Mouse (Mus musculus): ENCODE measurements around the gene Myh2. TPM values are rescaled to one million over a fixed set of nuclear protein-coding genes. Genes with fewer than 3 reads are reported as not detected.
A peak's percentile ranks its signal among the peaks of the same experiment; 100 is the strongest.

The Myh2 gene
- total RNA-seq, 2 experiments from 2014 or later, result 229 to 257 TPM

DNA sequence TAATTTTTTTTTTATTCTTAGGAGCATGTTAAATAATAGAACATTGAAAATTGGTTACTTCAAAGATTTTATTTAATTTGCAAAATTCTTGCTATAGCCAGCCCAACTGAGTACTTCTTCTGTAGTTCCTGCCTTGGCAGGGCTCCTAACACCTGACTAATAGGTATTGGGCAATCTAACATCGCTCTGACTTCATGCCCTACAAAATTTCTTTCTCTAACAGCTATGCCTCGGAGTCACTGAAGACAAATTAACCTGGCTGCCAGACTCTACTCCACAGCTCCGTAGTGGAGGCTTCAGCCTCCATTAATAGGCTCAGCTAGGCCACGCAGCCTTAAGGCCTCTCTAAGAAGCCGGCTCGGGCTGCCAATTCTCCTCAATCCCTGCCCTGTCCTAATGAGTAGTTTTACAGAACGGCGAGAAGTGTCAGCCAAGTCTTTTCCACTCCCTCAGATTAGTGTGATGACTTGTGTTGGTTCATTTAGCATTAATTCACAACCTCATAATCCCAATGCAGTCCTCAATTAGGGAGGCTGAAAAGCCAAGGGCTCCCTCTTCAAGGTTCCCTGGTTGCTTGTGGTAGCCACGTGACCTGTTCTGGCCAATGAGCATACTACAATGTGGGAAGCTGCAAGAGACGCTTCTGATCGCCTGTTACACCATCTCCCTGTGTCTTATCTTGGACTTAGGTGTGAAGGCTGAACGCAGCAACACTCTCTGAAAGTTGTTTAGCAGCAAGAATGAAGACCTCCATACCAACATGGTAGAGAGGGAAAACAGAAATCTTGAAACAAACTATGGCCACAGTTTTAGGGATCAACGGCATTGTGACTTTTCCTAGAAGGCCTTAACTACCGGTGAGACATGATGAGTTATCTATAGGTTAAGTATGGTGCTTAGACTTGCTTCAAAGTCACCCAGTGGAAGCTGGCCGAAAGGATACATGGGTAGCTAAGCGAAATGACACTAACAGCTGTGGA is 18.9 kb upstream of the Myh2 start:
- no peak for DNase-seq (ENCODE audit: low spot score in 2 of 2)

DNA sequence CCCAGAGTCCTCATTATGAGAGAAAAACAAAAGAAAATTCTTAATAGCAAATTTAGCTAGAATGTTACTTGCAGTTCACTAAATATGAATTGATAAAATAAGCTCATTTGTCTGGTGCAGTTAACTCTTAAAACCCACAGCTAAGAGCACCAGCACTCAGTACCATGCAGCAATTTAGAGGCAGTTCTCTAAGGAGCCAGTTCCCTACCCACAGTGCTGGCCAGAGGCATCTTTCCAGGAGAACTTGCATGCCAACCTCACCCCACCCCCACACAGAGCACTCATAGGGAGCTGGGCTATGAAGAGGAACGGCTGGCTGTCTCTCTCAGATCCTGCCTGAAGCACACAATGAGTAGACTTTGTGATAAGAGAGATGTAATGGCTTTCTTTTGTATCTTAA is 17.7 kb upstream of the Myh2 start:
- DNase-seq (ENCODE audit: low spot score in 2 of 2), result peak in 1 of 2 experiments; percentile 42

DNA sequence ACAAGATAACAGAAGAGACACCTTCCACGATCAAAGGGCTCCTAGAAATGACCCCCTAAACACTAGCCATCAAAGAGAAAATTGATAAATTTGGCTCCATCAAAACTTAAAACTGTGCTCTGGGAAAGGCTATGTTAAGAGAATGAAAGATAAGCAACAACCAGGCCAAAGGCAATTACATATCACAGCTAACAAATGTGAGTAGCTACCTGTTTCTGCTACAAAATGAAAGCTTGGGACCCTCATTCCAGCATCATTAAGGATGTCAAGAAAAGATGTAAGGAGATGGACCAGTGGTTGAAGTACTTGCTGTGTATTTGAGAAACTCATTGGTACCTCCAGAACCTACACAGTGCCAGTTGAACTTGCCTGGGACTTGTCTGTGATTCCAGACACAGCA is 17.0 kb upstream of the Myh2 start:
- no peak for DNase-seq (ENCODE audit: low spot score in 2 of 2)

DNA sequence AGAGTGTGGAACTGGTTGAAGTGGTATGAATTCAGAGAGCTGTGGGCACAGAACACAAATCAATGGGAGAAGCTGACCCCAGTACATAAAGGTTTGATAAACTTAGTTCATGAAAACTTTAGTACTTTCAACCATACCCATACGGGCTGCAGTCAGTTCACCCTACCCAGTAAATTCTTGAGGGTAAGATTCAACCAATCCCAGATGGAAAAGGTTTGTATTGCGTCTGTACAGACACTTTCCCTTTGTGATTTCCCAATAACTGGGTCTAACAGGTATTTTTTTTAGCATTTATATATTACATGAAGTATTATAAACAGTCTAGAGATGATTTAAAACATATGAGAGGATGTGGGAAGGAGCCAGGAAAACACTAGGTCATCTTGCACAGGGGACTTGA is 15.2 kb upstream of the Myh2 start:
- DNase-seq (ENCODE audit: low spot score in 2 of 2), result no peak

DNA sequence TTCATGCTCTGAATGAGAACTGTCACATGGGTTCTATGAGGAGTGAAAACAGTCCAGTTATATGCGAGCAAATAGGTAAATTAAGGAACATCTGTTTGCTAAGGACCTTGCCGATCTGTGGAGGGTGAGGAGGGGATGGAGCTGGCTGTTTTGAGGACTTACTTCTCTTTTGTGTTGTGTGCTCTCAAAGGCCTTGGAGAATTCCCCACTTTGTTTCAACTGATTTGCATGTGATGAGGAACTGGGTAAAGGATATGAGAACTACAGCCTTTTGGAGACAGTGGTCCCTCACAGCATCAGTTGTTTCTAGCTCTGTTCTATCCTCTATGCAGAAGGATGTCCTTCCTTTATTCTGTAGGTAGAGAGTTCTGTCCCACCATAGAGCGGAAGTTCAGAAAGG is 10.7 kb upstream of the Myh2 start:
- DNase-seq (ENCODE audit: low spot score in 2 of 2), result no peak

DNA sequence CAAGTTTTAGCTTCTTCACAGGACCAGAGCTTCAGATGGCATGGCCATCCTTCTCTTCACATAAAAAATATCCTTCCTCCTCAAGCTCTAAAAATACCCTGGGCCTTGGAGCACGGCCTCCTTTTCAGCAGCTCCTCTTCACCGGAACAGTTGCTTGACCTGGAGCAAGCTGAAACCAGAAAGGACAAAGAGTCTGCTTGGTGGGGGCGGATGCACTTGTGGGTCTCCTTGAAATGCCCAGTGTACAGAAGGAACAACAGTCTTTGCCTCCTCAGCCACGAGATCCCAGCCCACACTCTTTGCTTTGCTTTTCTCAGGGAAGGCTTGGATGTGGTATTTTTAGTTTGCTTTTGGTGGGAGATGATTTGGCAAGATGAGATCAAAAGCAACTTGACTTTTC is 7.1 kb upstream of the Myh2 start:
- DNase-seq (ENCODE audit: low spot score in 2 of 2), result no peak

DNA sequence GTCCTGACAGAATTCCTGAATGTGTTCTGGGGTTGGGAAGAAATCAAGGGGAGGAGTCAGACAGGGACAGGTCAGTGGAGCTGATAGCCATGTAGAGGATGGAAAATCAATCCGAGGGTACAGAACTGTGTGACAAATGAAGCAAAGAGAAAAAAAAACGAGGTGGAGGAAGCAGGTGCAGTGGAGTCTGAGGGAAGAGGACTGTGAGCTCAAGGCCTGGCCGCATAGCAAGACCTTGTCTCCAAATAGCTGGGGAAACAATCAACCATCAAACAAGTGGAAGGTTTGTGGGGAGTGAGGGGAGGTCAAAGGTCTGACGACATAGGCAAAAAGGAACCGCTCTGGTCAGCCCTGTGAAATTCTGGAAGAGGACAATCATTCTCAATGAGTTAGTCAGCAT is 6.0 kb upstream of the Myh2 start:
- no peak for DNase-seq (ENCODE audit: low spot score in 2 of 2)

DNA sequence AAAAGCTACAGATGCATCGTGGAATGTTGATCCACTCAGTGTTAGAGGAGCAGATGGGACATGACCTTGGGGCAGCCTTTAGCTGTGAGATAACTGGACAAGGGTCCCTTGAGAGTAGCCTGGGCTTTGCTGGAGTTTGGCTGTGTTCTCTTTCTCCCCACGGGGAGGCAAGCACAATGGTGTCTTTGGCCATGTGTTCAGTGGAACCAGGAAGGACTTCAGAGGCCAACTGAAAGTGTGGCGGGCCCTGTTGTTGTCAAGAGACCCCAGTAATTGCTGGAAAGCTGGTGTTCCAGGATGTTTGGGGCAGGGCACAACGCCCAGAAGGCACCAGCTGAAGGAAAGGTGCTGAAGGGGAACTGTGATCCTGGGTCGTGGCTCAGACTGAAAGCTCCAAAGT is 1.5 kb upstream of the Myh2 start:
- peak in 1 of 2 experiments; percentile 17 for DNase-seq (ENCODE audit: low spot score in 2 of 2)

DNA sequence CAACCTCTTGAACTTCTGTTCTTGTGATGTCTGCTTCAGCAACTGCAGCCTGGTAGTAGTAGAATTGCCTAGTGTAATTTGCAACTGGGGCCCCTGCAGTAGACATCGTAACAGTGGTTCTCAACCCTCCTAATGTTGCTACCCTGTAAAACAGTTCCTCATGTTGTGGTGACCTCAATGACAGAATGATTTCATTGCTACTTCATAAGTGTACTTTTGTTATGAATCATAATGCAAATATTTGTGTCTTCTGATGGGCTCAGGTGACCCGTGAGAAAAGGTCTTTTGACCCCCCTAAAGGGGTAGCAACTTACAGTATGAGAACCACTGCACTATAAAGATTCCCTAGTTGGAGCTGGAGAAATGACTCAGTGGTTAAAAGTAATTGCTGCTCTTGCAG is 1.6 kb downstream of the Myh2 start:
- DNase-seq (ENCODE audit: low spot score in 2 of 2), result no peak

DNA sequence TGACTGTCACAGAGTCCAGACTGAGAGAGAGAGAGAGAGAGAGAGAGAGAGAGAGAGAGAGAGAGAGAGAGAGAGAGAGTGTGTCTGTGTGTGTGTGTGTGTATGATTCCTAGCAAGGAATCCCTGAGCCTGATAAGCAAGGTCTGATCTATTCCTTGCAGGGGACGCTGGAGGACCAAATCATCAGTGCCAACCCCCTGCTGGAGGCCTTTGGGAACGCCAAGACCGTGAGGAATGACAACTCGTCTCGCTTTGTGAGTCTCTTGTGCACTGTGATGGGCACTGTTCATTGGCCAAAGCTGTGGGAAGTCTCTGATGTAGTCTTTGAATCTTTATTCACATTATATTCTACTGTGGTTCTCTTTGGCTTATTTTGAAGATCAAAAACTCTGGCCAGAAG is 5.5 kb downstream of the Myh2 start:
- DNase-seq (ENCODE audit: low spot score in 2 of 2), result no peak

DNA sequence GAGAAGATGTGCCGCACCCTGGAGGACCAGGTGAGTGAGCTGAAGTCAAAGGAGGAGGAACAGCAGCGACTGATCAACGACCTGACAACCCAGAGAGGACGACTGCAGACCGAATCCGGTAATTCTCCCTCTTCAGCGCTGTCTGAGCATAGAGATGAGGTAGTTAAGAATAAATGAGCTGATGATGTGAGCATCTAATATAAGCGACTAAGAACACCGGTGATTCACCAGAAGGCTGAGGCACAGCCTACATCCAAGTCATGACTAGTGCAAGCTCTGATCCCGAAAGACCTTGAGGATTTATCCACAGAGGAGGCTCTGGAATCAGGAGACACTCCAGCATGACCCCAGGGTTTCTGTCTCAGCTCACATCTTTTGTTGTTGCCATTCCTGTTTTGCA is 19.5 kb downstream of the Myh2 start:
- DNase-seq (ENCODE audit: low spot score in 2 of 2), result no peak

DNA sequence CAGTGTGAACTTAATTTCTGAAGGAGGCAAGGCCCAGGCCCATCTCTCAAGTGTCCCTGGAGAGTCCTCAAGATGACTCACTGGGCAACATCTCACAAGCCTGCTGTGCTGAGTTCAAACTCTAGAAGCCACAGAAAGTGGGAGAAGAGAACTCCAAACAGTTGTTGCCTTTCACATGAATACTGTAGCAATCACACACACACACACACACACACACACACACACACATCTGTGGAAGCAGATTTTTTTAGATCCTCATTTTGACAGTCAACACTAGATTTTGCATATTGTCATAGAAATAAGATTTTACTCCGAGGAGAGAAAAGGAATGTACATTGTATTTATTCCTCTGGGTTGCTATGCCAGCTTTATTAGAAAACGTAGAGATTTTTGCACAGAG is 20.0 kb downstream of the Myh2 start:
- no peak for DNase-seq (ENCODE audit: low spot score in 2 of 2)

DNA sequence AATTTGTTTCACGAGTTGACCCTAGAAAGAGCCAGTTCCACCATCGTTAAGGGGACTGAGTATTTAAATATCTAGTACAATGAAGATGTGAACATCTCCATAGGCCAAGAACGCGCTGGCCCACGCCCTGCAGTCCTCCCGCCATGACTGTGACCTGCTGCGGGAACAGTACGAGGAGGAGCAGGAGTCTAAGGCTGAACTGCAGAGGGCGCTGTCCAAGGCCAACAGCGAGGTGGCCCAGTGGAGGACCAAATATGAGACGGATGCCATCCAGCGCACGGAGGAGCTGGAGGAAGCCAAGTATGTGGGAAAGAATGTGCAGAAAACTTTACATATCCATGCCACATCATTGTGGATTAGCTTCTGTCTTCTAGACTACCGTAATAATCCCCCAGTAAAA is 20.7 kb downstream of the Myh2 start:
- no peak for DNase-seq (ENCODE audit: low spot score in 2 of 2)

DNA sequence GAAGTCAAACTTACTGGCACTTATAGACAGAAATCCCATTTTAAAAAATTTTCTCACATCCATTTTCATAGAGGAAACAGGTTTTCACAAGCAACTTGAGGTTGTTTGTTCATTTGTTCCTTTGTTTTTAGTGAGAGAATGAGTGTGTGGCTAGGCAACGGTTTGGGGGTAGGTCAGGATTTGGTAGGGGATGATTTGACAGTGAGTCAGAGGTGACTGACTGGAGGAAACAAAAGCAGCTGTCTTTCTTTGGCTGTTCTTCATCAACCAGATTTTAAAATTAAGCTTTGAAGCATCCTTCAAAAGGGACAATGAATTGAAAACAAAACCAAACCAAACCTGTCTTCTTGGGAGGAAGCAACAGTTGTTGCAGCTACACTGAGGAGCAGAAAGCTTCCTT is 28.5 kb downstream of the Myh2 start:
- DNase-seq (ENCODE audit: low spot score in 2 of 2), result no peak

DNA sequence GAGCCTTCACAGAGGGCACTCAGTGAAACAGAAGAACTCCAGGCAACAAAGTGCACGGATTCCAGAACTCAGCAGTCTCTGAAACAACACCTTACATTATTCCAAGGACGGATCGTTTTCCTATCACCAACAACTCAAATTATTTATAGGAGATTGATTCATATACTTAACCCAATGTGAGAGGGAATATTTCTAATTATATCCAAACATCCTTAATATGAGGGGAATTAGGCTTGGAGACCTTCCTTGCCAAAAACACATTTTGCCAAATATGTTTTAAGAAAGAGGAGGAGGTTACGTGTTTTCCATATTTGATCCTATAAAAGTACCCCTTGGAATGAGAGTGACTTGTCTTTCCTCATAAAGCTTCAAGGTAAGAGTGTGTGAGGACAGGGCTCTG is 28.9 kb downstream of the Myh2 start, which contains the start of gene Myh1:
TSS of gene Myh1 (plus strand) at position 301 of the 400 bp plus-strand sequence.
- no peak for DNase-seq (ENCODE audit: low spot score in 2 of 2)

DNA sequence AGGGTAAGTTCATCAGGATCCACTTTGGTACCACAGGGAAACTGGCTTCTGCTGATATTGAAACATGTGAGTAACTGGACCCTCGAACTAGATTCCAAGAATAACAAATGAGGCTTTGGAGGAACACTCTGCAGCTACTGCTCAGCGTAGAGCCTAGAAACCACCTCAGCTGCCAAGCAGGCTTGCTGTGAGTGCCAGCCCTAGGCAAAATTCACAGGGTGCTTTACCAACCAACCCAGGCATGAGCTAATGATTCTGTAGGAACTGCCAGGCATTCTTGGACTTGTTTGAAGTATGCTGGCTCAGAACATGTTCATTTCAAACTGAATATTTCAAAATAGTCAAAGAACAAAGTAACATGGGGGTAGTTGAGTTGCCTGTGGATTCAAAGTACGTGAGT is 33.9 kb downstream of the Myh2 start:
- DNase-seq (ENCODE audit: low spot score in 2 of 2), result no peak

DNA sequence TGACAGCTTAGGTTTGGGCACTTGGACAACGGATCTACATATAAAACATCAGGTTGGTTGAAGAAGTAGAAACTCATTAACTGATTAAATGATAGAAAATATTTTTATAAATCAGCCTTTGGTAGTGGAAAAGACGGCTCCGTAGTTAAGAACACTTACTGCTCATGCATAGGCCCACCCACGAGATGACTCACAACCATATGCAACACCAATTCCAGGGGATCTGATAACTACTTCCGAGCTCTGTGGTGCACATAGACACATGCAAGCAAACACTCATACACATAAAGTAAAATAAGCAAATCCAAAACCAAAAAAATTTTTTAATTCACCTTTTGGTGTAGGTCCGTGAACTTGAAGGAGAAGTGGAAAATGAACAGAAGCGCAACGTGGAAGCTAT is 51.0 kb downstream of the Myh2 start:
- no peak for DNase-seq (ENCODE audit: low spot score in 2 of 2)

DNA sequence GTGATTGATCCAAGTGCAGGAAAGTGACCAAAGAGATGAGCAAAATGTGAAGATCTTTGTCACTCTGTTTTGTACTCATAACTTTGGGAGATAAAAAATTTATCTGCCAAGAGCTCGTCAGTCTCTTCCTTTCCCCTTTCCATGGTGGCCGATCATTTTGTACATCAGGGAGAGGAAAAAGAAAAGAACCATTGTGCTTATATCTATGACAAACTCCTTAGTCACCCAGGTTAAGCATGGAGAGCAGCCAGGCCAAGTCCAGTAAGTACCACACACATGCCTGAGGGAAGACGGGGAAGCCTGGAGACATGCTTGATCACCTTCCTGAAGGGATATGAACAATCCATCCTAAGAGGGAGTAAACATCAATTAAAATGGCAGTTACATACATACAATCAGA is 53.6 kb downstream of the Myh2 start:
- no peak for DNase-seq (ENCODE audit: low spot score in 2 of 2)

DNA sequence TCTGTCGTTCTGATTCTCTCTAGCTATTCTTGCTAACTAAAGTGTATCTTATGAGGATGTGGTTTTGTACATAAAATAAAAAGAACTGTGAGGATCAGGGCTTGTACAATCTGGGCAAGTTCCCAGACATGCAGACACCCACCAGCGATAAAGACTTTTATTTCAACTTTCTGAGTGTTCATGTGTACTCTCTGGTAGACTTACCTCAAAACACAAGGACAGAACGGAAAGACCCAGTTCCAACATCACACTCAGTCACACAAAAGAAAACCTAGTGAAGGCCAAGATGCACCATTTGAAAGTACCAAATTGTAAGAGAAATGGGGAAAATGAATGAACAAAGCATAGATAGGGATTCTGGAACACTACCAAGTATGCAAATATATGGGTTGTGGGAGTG is 57.9 kb downstream of the Myh2 start:
- DNase-seq (ENCODE audit: low spot score in 2 of 2), result no peak

DNA sequence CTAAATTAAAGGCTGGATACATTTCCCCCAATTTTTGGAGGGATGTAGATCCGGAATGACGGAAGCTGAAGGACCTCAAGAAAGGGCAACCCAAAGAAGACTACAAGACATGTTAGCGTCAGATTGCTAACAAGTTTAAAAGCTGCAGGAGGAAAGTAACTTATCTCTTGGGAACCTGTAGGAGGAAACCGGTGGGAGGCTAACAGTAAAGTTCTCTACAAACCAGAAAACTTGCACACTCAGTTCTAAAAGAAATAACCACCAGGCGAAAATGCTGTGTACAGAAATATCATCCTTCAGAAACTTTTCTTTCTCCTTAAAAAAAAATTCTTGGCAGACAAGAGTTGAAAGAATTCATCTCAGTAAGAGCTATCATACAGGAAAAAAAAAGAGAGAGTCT is 58.3 kb downstream of the Myh2 start:
- no peak for DNase-seq (ENCODE audit: low spot score in 2 of 2)

DNA sequence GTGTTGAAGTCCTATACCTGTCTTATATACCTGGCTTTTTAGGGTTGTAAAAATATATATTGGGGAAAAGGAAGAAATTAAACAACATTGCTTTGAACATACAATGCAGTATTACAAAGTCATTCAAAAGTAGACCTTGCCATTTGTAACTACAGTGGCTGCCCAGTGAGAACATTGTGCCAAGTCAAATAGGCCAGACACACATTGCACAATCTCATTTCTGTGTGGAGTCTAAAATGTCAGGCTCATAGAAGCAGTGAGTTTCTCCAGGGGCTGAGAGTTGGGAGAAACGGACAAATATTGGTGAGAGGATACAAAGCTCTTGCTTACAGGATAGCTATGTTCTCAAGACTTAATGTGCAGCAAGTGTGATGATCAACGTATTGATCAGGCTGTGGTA is 59.1 kb downstream of the Myh2 start:
- DNase-seq (ENCODE audit: low spot score in 2 of 2), result no peak

DNA sequence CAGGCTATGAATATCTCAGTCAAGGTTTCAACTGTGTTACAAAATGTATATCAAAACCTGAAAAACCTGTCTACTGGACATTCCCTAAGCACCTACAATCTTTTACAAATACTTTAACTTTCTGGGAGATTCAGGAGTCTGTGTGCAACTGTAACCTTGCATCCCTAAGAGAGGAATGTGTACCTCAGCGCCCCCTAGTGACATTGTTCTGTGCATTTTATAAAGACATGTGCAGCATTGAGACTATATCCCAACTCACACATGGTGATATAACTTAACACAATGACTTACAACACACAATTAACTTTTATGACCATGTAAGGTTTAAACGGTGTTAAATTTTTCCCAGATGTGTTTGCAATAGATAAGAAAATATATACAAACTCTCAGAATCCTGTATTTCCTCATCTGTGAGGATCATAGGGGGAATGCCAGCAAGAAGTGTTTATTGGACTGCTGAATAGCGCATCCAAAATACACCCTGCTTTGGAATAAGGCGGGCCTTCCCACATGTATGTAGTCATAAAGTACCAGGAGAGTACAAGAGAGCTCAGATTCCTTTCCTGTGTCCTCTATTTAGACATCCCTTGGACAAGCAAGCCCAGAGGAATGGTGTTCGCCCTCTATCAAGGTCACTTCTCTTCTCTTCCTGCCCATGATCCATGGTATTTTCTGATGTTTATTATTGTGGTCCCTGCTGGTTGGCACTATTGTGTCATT is 65.0 kb downstream of the Myh2 start:
- DNase-seq (ENCODE audit: low spot score in 2 of 2), result peak in 1 of 2 experiments; percentile 61

Data from gastrocnemius, postnatal 4 days (tissue).